Mouse (Mus musculus): ENCODE results near the gene Trmo. TPM values are rescaled to one million over a fixed set of nuclear protein-coding genes. Genes with fewer than 3 reads are reported as not detected.
A peak's percentile ranks its signal among the peaks of the same experiment; 100 is the strongest.

Gene Trmo
- polyA plus RNA-seq, 1 experiment from 2014 or later: 9.4 TPM

- no peak for TF ChIP-seq CTCF (IDR thresholded peaks at IDR 0.05; ENCODE audit: low read depth)
- Histone ChIP-seq H3K4me2 (no peak overlapping the region), H3K9ac (no peak overlapping the region), H3K36me3 (ENCODE audit: insufficient read depth) (no peaks in the 10 kb centered on the region), H3K4me3 (ENCODE audit: low read depth, low read length) (no peak overlapping the region), H3K27me3 (ENCODE audit: insufficient read depth, low read length) (peaks cover 82% of the 10 kb centered on the region), H3K9me3 (ENCODE audit: low read depth, low read length) (no peaks in the 10 kb centered on the region), H3K27ac (ENCODE audit: low read depth) (no peak overlapping the region), H3K4me1 (ENCODE audit: insufficient read depth) (no peaks in the 10 kb centered on the region)
- ATAC-seq (ENCODE audit: insufficient read depth) (no peak), DNase-seq (no peak)
- 22% methylated on average over 10 of the region's 10 CpGs for WGBS
Measured at GRCm38 (mm10) chr4:46339026-46339425, 50.2 kb downstream of the Trmo start.

- H3K27me3 ChIP-seq (ENCODE audit: insufficient read depth, low read length): peaks cover 72% of the 10 kb centered on the region
- H3K9me3 ChIP-seq (ENCODE audit: low read depth, low read length): no peaks in the 10 kb centered on the region
- H3K4me2 ChIP-seq: no peak overlapping the region
- H3K9ac ChIP-seq: no peak overlapping the region
- no peak for TF ChIP-seq CTCF (IDR thresholded peaks at IDR 0.05; ENCODE audit: low read depth)
- WGBS: 6% methylated on average over 3 of the region's 3 CpGs
- no peaks in the 10 kb centered on the region for H3K36me3 ChIP-seq (ENCODE audit: insufficient read depth)
- ATAC-seq (ENCODE audit: insufficient read depth): no peak
- H3K27ac ChIP-seq (ENCODE audit: low read depth): no peak overlapping the region
- H3K4me1 ChIP-seq (ENCODE audit: insufficient read depth): no peaks in the 10 kb centered on the region
- DNase-seq: no peak
- H3K4me3 ChIP-seq (ENCODE audit: low read depth, low read length): no peak overlapping the region
Measured at GRCm38 (mm10) chr4:46337990-46338389, 51.2 kb downstream of the Trmo start.

- TF ChIP-seq CTCF (IDR thresholded peaks at IDR 0.05; ENCODE audit: low read depth): peak; percentile 33; the same call in 1 of the 2 replicates
- DNase-seq (peak; percentile 75), ATAC-seq (ENCODE audit: insufficient read depth) (peak; percentile 75)
- no peaks in the 10 kb centered on the region for H3K9me3 ChIP-seq (ENCODE audit: low read depth, low read length)
- no peak overlapping the region for H3K4me2 ChIP-seq
- H3K4me1 ChIP-seq (ENCODE audit: insufficient read depth): no peaks in the 10 kb centered on the region
- no peaks in the 10 kb centered on the region for H3K36me3 ChIP-seq (ENCODE audit: insufficient read depth)
- no peak overlapping the region for H3K9ac ChIP-seq
- 5% methylated on average over 1 of the region's 1 CpGs for WGBS
- H3K4me3 ChIP-seq (ENCODE audit: low read depth, low read length): no peak overlapping the region
- H3K27me3 ChIP-seq (ENCODE audit: insufficient read depth, low read length): peaks cover 50% of the 10 kb centered on the region
- H3K27ac ChIP-seq (ENCODE audit: low read depth): no peak overlapping the region
Measured at GRCm38 (mm10) chr4:46335846-46336245, 53.4 kb downstream of the Trmo start.

DNA sequence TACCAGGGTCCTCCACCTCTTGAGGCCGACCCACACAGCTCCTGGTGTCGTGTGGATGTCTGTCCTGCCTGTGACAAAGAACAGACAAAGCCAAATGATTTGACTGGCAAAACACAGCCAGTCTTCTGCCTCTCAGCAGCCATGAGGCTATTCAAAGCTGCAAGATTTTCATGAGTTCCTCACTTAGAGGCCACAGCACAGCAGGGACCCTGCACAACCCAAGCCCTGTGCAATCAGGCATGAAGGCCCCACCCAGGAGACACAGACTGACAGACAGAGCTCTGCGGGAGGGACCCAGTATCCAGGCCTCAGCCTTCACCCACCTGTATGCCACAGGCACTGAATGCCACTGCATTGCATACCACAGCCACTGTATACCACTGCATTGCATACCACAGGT, 60.3 kb downstream of the Trmo start:
- Histone ChIP-seq H3K4me3 (ENCODE audit: low read depth, low read length) (no peak overlapping the region), H3K27ac (ENCODE audit: low read depth) (no peak overlapping the region), H3K36me3 (ENCODE audit: insufficient read depth) (no peaks in the 10 kb centered on the region), H3K27me3 (ENCODE audit: insufficient read depth, low read length) (no peaks in the 10 kb centered on the region), H3K9me3 (ENCODE audit: low read depth, low read length) (no peaks in the 10 kb centered on the region), H3K9ac (no peak overlapping the region), H3K4me1 (ENCODE audit: insufficient read depth) (no peaks in the 10 kb centered on the region), H3K4me2 (no peak overlapping the region)
- DNase-seq (no peak), ATAC-seq (ENCODE audit: insufficient read depth) (no peak)
- TF ChIP-seq CTCF (IDR thresholded peaks at IDR 0.05; ENCODE audit: low read depth): no peak
- WGBS: 64% methylated on average over 3 of the region's 3 CpGs

Other genes starting within 250 kb of the Trmo start
- 20.6 and 22.0 TPM in 2 replicates for gene Xpa, start 193.1 kb downstream of the Trmo start, polyA plus RNA-seq (2014; fragmentation: Nextera tagmentation; extraction: Ambion mirVana)
- not detected in 2 replicates for gene Foxe1, start 45.8 kb downstream of the Trmo start, polyA plus RNA-seq (2014; fragmentation: Nextera tagmentation; extraction: Ambion mirVana)
- gene Hemgn, start 24.1 kb upstream of the Trmo start, polyA plus RNA-seq (2014; fragmentation: Nextera tagmentation; extraction: Ambion mirVana): 0.55 and 0.74 TPM in 2 replicates
- gene Anp32b, start 61.5 kb upstream of the Trmo start, polyA plus RNA-seq (2014; fragmentation: Nextera tagmentation; extraction: Ambion mirVana): 315 and 330 TPM in 2 replicates
- 75.8 and 77.9 TPM in 2 replicates for gene Nans, start 99.8 kb upstream of the Trmo start, polyA plus RNA-seq (2014; fragmentation: Nextera tagmentation; extraction: Ambion mirVana)
- gene Trim14, start 146.7 kb upstream of the Trmo start, polyA plus RNA-seq (2014; fragmentation: Nextera tagmentation; extraction: Ambion mirVana): 1.7 and 3.1 TPM in 2 replicates
- 2.6 and 3.3 TPM in 2 replicates for gene Coro2a, start 212.8 kb upstream of the Trmo start, polyA plus RNA-seq (2014; fragmentation: Nextera tagmentation; extraction: Ambion mirVana)

Data from lung, embryonic 14.5 days (tissue).